Mouse (Mus musculus) heart, postnatal 25 days (tissue): ENCODE measurements around the gene Gm21970. TPM values are rescaled to one million over a fixed set of nuclear protein-coding genes. Genes with fewer than 3 reads are reported as not detected.
A peak's percentile ranks its signal among the peaks of the same experiment; 100 is the strongest.

Source experiments
- DNase-seq: peaks from one replicate; pipeline ENCODE4 v3.0.0; 2022; ENCODE audit warnings: low spot score
- intact Hi-C: fragments of 180-260 bp; cut with DNase I; formaldehyde crosslinking; loops from one replicate; pipeline ENCODE4 v1.15.1; 2025
- total RNA-seq, 2 experiments: library from RNA; stranded (reverse); gene quantifications; 2 replicates each; pipeline ENCODE4 v1.2.3; 2021

The Gm21970 gene
- not detected for total RNA-seq

- intact Hi-C loops: no loop called here
- DNase-seq: no peak
Observed at GRCm38 (mm10) chr16:91391421-91391820, at the start of gene Gm21970. Gene Gm21970, plus strand, starts transcription at chr16:91391721.

GRCm38 (mm10) chr16:91346491-91346890 is 45.0 kb upstream of the Gm21970 start:
- intact Hi-C loops: no loop called here
- DNase-seq: no peak

- intact Hi-C loops: no loop called here
- no peak for DNase-seq
Observed at GRCm38 (mm10) chr16:91347491-91348263, 43.8 kb upstream of the Gm21970 start.

GRCm38 (mm10) chr16:91348264-91348565 is 43.3 kb upstream of the Gm21970 start:
- intact Hi-C loops: no loop called here
- no peak for DNase-seq

GRCm38 (mm10) chr16:91348588-91349330 is 42.8 kb upstream of the Gm21970 start:
- intact Hi-C loops: no loop called here

GRCm38 (mm10) chr16:91352084-91352562 is 39.4 kb upstream of the Gm21970 start:
- intact Hi-C loops: loop anchor here (1.0 kb wide), 1 partner anchor 271 kb away; no protein-coding TSS in a partner anchor
- no peak for DNase-seq

More at GRCm38 (mm10) chr16:91348588-91349330, 42.8 kb upstream of the Gm21970 start:
- DNase-seq: no peak

- intact Hi-C loops: loop anchor here (1.0 kb wide), 1 partner anchor 271 kb away; no protein-coding TSS in a partner anchor
- no peak for DNase-seq
Observed at GRCm38 (mm10) chr16:91352749-91353148, 38.8 kb upstream of the Gm21970 start.

GRCm38 (mm10) chr16:91353177-91353576 is 38.3 kb upstream of the Gm21970 start:
- intact Hi-C loops: no loop called here
- no peak for DNase-seq

- intact Hi-C loops: no loop called here
- no peak for DNase-seq
Observed at GRCm38 (mm10) chr16:91353638-91354037, 37.9 kb upstream of the Gm21970 start.

GRCm38 (mm10) chr16:91354599-91354998 is 36.9 kb upstream of the Gm21970 start:
- intact Hi-C loops: no loop called here
- DNase-seq: no peak

- peak; percentile 28 for DNase-seq
- intact Hi-C loops: loop anchor here (5.0 kb wide), 1 partner anchor 157 kb away; no protein-coding TSS in a partner anchor
Observed at GRCm38 (mm10) chr16:91355160-91355559, 36.4 kb upstream of the Gm21970 start.

GRCm38 (mm10) chr16:91356760-91357525 is 34.6 kb upstream of the Gm21970 start:
- no peak for DNase-seq
- intact Hi-C loops: loop anchor here (5.0 kb wide), 1 partner anchor 155 kb away; no protein-coding TSS in a partner anchor

GRCm38 (mm10) chr16:91357526-91357900 is 34.0 kb upstream of the Gm21970 start:
- no peak for DNase-seq
- intact Hi-C loops: loop anchor here (5.0 kb wide), 1 partner anchor 155 kb away; no protein-coding TSS in a partner anchor

- intact Hi-C loops: loop anchor here (1.0 to 5.0 kb wide), 3 partner anchors 30 to 154 kb away; no protein-coding TSS in a partner anchor
Observed at GRCm38 (mm10) chr16:91358555-91358954, 33.0 kb upstream of the Gm21970 start.

GRCm38 (mm10) chr16:91359531-91359930 is 32.0 kb upstream of the Gm21970 start:
- no peak for DNase-seq
- intact Hi-C loops: loop anchor here (2.0 to 5.0 kb wide), 2 partner anchors 29 to 153 kb away; no protein-coding TSS in a partner anchor

More at GRCm38 (mm10) chr16:91358555-91358954, 33.0 kb upstream of the Gm21970 start:
- no peak for DNase-seq

GRCm38 (mm10) chr16:91360162-91360561 is 31.4 kb upstream of the Gm21970 start:
- intact Hi-C loops: loop anchor here (5.0 kb wide), 1 partner anchor 102 kb away; no protein-coding TSS in a partner anchor
- DNase-seq: no peak

GRCm38 (mm10) chr16:91362006-91362405 is 29.5 kb upstream of the Gm21970 start:
- no peak for DNase-seq
- intact Hi-C loops: loop anchor here (5.0 kb wide), 1 partner anchor 100 kb away; no protein-coding TSS in a partner anchor

- intact Hi-C loops: loop anchor here (5.0 kb wide), 1 partner anchor 100 kb away; no protein-coding TSS in a partner anchor
- DNase-seq: peak; percentile 61
Observed at GRCm38 (mm10) chr16:91362616-91363272, 28.8 kb upstream of the Gm21970 start.

- intact Hi-C loops: loop anchor here (5.0 kb wide), 1 partner anchor 99 kb away; no protein-coding TSS in a partner anchor
- DNase-seq: peak; percentile 44
Observed at GRCm38 (mm10) chr16:91363483-91363882, 28.0 kb upstream of the Gm21970 start.
